ENCODE assay signal across 19 mouse cellular contexts in the genomic region with DNA sequence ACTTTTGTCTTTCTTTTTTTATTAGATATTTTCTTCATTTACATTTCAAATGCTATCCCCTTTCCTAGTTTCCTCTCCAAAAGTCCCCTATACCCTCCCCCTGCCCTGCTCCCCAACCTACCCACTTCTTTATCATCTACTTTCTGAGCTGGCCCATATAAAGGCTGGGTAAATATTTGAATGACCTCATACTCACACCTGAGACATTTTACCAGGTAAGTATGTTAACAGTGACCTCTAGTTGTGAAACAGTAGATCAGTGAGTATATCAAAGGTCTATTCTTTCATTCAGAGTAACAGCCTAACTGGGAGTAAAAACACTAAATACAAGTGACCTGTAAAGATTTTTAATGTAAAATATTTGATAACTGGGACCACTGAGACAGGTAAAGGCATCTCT. TPM values are rescaled to one million over a fixed set of nuclear protein-coding genes. Genes with fewer than 3 reads are reported as not detected.
DNase-seq lines count a peak whose midpoint lies in the region; ATAC-seq and TF ChIP-seq lines count a peak whose summit lies in the region.
"Had no signal": no experiment of that assay in that cellular context is flagged by ENCODE, and none has a peak within 500 bp of the region (broad histone marks: within the 10 kb centered on the region; RNA-seq: fewer than 3 reads in every experiment).

No protein-coding gene starts in this region.

- H3K36me3 ChIP-seq in heart, adult 2 months (ENCODE audit: control insufficient read depth, insufficient read depth, low read length) = no peaks in the 10 kb centered on the region
- H3K36me3 ChIP-seq in heart, embryonic 11.5 days (ENCODE audit: control insufficient read depth, insufficient read depth, low read length) = no peaks in the 10 kb centered on the region
- H3K36me3 ChIP-seq in splenic B cell, adult 2 months (ENCODE audit: control insufficient read depth, insufficient read depth, low read length, poor library complexity, severe bottlenecking) = no peaks in the 10 kb centered on the region
- H3K36me3 ChIP-seq: embryonic facial prominence, embryonic 15.5 days; heart, embryonic 15.5 days; hindbrain, embryonic 12.5 days; liver, embryonic 13.5 days had no signal

- no peaks in the 10 kb centered on the region for H3K9me3 ChIP-seq in heart, embryonic 11.5 days (replicated peaks; ENCODE audit: control insufficient read depth, low read length)
- H3K9me3 ChIP-seq: embryonic facial prominence, embryonic 15.5 days; heart, embryonic 15.5 days; hindbrain, embryonic 12.5 days; liver, embryonic 13.5 days; megakaryocyte, embryonic 14.5 days had no signal

- TF ChIP-seq CTCF in heart, adult 2 months (IDR thresholded peaks at IDR 0.05) = peak; percentile 40
- TF ChIP-seq CTCF in lung, adult 2 months (IDR thresholded peaks at IDR 0.05; ENCODE audit: insufficient read depth, low read length) = 0 out of 2 replicates have a peak, but pooled peaks have one; percentile 26

- no peak overlapping the region for H3K4me2 ChIP-seq in heart, embryonic 11.5 days
- H3K4me2 ChIP-seq: embryonic facial prominence, embryonic 15.5 days; heart, embryonic 15.5 days; hindbrain, embryonic 12.5 days; liver, embryonic 13.5 days had no signal

- TF ChIP-seq EP300 in heart, adult 2 months (IDR thresholded peaks at IDR 0.05; ENCODE audit: insufficient read depth, low read depth, low read length) = no peak

- H3K27me3 ChIP-seq in heart, adult 2 months (ENCODE audit: control insufficient read depth, insufficient read depth, low read length) = no peaks in the 10 kb centered on the region
- H3K27me3 ChIP-seq in heart, embryonic 11.5 days (ENCODE audit: control insufficient read depth, insufficient read depth, low read length) = no peaks in the 10 kb centered on the region
- H3K27me3 ChIP-seq in splenic B cell, adult 2 months (ENCODE audit: control insufficient read depth, insufficient read depth, low read length, poor library complexity, severe bottlenecking) = no peaks in the 10 kb centered on the region
- H3K27me3 ChIP-seq: embryonic facial prominence, embryonic 15.5 days; heart, embryonic 15.5 days; hindbrain, embryonic 12.5 days; liver, embryonic 13.5 days; megakaryocyte, embryonic 14.5 days had no signal

- no peak for ATAC-seq in heart, embryonic 11.5 days (replicated peaks; ENCODE audit: insufficient number of reproducible peaks, low FRiP score, low TSS enrichment)
- ATAC-seq in activated CD4-positive, CD25-positive, alpha-beta regulatory T cell, adult 4 months = peak; percentile 36

- TF ChIP-seq POLR2A in heart, adult 2 months (IDR thresholded peaks at IDR 0.05; ENCODE audit: insufficient read depth, low read depth, low read length) = no peak
- TF ChIP-seq POLR2A in lung, adult 2 months (IDR thresholded peaks at IDR 0.05; ENCODE audit: borderline replicate concordance, extremely low read depth, low read depth, low read length) = no peak

- H3K27ac ChIP-seq in heart, adult 2 months = no peak overlapping the region
- no peak overlapping the region for H3K27ac ChIP-seq in heart, embryonic 11.5 days (ENCODE audit: low read depth, low read length)
- H3K27ac ChIP-seq: embryonic facial prominence, embryonic 15.5 days; heart, embryonic 15.5 days; hindbrain, embryonic 12.5 days; liver, embryonic 13.5 days had no signal

- no peak for DNase-seq in heart, adult 2 months
- no peak for DNase-seq in lung, adult 2 months
- DNase-seq in lung, postnatal 4 days = no peak
- DNase-seq in splenic B cell, adult 2 months (ENCODE audit: low read depth, low spot score) = peak; percentile 13
- DNase-seq in retina, embryonic 14.5 days (ENCODE audit: low spot score) = no peak
- no peak for DNase-seq in spleen, postnatal 14 days (ENCODE audit: low spot score in 2 of 2)
- DNase-seq: adrenal gland, adult 8-10 months; cerebellum, adult 18-20 months; kidney, adult 8-10 months; liver, embryonic 13.5 days; retina, postnatal 1 day; thymus, postnatal 4 days had no signal

- H3K4me3 ChIP-seq in heart, adult 2 months = no peak overlapping the region
- H3K4me3 ChIP-seq in heart, embryonic 11.5 days (ENCODE audit: low read depth, low read length) = no peak overlapping the region
- no peak overlapping the region for H3K4me3 ChIP-seq in lung, adult 2 months (replicated peaks; ENCODE audit: extremely low read depth, low read depth, low read length)
- H3K4me3 ChIP-seq: embryonic facial prominence, embryonic 15.5 days; heart, embryonic 15.5 days; hindbrain, embryonic 12.5 days; liver, embryonic 13.5 days; megakaryocyte, embryonic 14.5 days had no signal

- H3K4me1 ChIP-seq in heart, adult 2 months (ENCODE audit: control insufficient read depth, insufficient read depth, low read length) = no peaks in the 10 kb centered on the region; the same call in 1 of the 2 replicates
- H3K4me1 ChIP-seq in heart, embryonic 11.5 days (ENCODE audit: control insufficient read depth, insufficient read depth, low read length) = no peaks in the 10 kb centered on the region
- H3K4me1 ChIP-seq in lung, adult 2 months (ENCODE audit: control insufficient read depth, insufficient read depth, low read length) = peaks cover 2% of the 10 kb centered on the region; the same call in 1 of the 2 replicates
- H3K4me1 ChIP-seq: embryonic facial prominence, embryonic 15.5 days; heart, embryonic 15.5 days; hindbrain, embryonic 12.5 days had no signal

- H3K79me2 ChIP-seq in heart, adult 2 months (replicated peaks; ENCODE audit: control insufficient read depth, insufficient read depth, low read length) = peaks cover 6% of the 10 kb centered on the region

- H3K9ac ChIP-seq in heart, adult 2 months (ENCODE audit: low read depth, low read length) = no peak overlapping the region
- no peak overlapping the region for H3K9ac ChIP-seq in heart, embryonic 11.5 days (ENCODE audit: low read depth, low read length)
- H3K9ac ChIP-seq: embryonic facial prominence, embryonic 15.5 days; heart, embryonic 15.5 days; hindbrain, embryonic 12.5 days; liver, embryonic 13.5 days had no signal

- intact Hi-C loops in heart, adult 2 months (cut with DNase I) = no loop called here

RNA-seq across cellular contexts. Expression of gene Trdmt1, which starts 7.7 kb away (rescaled TPM):
- 1 to 10 TPM; 5.2 to 7.0 TPM for total RNA-seq in heart, adult 2 months (2021)
- 3.3 and 7.8 TPM in 2 replicates for polyA plus RNA-seq in heart, adult 2 months (2012; rRNA removed)
- 8.2 and 9.0 TPM in 2 replicates for polyA plus RNA-seq in heart, embryonic 11.5 days (2014; fragmentation: Nextera tagmentation; extraction: Ambion mirVana)
- polyA plus RNA-seq in lung, adult 2 months (2012; rRNA removed) = 2.2 and 4.2 TPM in 2 replicates
- 10 to 100 TPM; 16.2 to 17.0 TPM for polyA plus RNA-seq in activated CD4-positive, CD25-positive, alpha-beta regulatory T cell, adult 4 months (2017; shearing (Covaris generic))

RNA-seq across cellular contexts. Expression of gene Vim, which starts 37.0 kb away (rescaled TPM):
- 100 to 1,000 TPM; 264 to 265 TPM for total RNA-seq in heart, adult 2 months (2021)
- polyA plus RNA-seq in heart, adult 2 months (2012; rRNA removed) = 408 and 528 TPM in 2 replicates
- polyA plus RNA-seq in heart, embryonic 11.5 days (2014; fragmentation: Nextera tagmentation; extraction: Ambion mirVana) = 867 and 947 TPM in 2 replicates
- polyA plus RNA-seq in lung, adult 2 months (2012; rRNA removed) = 1,792 and 2,353 TPM in 2 replicates
- 100 to 1,000 TPM; 703 to 754 TPM for polyA plus RNA-seq in activated CD4-positive, CD25-positive, alpha-beta regulatory T cell, adult 4 months (2017; shearing (Covaris generic))

RNA-seq across cellular contexts. Expression of gene Cubn, which starts 45.1 kb away (rescaled TPM):
- total RNA-seq in heart, adult 2 months (2021) = 1 to 10 TPM in 1 of 2 experiments, under 1 TPM in 1; 0.81 to 1.1 TPM
- 0.27 and 0.47 TPM in 2 replicates for polyA plus RNA-seq in heart, adult 2 months (2012; rRNA removed)
- polyA plus RNA-seq in heart, embryonic 11.5 days (2014; fragmentation: Nextera tagmentation; extraction: Ambion mirVana) = 0.29 and 0.44 TPM in 2 replicates
- polyA plus RNA-seq in lung, adult 2 months (2012; rRNA removed) = 0.11 and 0.17 TPM in 2 replicates
- under 1 TPM; 0.05 to 0.15 TPM for polyA plus RNA-seq in activated CD4-positive, CD25-positive, alpha-beta regulatory T cell, adult 4 months (2017; shearing (Covaris generic))
- total RNA-seq: monocyte, adult 5-6 weeks had no signal
